Mouse (Mus musculus): Measurements from ENCODE around the gene Sema4d.

Gene Sema4d

GRCm38 (mm10) chr13:51793425-51793891 lies at the start of gene Sema4d:
Gene Sema4d, minus strand, starts transcription at chr13:51793747.
- 2% methylated on average over 44 of the region's 52 CpGs for WGBS

DNA sequence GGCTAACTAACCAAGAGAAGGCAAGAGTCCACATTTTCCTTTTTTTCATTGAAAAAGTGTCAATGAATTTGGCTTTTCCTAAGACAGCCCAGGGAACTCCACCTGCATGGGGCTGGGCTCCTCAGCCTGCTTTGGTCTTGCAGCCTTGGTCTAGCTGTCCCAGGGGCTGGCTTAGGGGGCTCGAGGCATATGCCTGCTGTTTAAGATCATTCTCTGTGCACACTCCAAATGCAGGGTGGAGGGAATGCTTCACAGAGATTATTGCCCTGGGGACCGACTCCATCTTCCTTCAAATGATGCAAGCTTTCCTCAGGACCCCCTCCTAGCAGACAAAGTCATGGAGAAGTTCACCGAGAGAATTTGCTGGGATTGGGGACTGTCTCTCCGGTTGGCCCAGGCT lies 49.8 kb upstream of the Sema4d start:
- WGBS, result 84% methylated on average over 4 of the region's 4 CpGs

DNA sequence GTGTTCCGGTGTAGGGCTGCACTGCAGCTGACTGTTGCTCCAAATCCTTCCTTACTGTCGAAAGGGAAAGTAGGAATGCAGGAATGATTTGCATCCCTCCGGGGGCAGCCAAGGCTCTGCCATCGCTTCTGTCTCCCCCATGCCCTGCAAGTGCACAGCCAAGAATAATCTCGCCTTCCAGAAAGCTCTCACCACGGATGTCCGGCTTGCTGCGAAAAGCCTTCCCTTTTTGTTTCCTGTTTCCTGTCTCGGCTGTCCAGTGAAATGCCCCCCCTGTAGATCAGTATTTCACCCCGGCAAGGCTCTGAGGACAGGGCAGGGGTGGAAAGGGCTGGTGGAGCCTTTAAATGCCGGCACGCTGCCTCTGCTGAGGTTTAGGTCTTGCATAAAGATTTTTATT lies 49.2 kb upstream of the Sema4d start:
- 34% methylated on average over 12 of the region's 12 CpGs for WGBS

GRCm38 (mm10) chr13:51842191-51842590 lies 48.6 kb upstream of the Sema4d start:
- WGBS, result 36% methylated on average over 5 of the region's 5 CpGs

DNA sequence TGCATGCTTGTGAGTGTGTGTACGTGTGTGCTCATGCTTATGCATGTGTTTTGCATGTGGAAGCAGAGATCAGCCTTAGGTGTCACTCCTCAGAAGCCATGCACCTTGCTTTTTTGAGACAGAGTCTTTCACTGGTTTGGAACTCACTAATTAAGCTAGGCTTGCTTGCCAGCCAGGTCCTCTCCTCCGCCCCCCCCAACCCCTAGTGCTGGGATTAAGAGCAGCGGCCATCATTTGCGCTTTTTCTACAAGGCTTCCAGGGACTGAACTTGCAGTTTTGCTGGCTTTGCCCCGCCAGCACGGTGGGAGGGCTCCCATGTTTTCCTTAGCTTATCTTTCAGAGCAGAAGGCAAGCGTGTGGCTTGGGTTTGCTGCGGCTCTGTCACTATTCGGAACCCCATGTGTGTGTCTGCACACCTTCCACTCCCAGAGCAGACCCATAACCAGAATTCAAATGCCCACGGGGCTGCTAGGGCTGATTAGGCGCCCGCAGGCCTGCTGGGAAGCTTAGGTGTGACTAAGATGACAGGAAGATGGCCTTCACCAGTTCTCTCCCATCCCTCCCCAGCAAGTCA lies 48.1 kb upstream of the Sema4d start:
- WGBS, result 63% methylated on average over 12 of the region's 12 CpGs

GRCm38 (mm10) chr13:51840702-51841101 lies 47.2 kb upstream of the Sema4d start:
- WGBS, result 69% methylated on average over 6 of the region's 6 CpGs

DNA sequence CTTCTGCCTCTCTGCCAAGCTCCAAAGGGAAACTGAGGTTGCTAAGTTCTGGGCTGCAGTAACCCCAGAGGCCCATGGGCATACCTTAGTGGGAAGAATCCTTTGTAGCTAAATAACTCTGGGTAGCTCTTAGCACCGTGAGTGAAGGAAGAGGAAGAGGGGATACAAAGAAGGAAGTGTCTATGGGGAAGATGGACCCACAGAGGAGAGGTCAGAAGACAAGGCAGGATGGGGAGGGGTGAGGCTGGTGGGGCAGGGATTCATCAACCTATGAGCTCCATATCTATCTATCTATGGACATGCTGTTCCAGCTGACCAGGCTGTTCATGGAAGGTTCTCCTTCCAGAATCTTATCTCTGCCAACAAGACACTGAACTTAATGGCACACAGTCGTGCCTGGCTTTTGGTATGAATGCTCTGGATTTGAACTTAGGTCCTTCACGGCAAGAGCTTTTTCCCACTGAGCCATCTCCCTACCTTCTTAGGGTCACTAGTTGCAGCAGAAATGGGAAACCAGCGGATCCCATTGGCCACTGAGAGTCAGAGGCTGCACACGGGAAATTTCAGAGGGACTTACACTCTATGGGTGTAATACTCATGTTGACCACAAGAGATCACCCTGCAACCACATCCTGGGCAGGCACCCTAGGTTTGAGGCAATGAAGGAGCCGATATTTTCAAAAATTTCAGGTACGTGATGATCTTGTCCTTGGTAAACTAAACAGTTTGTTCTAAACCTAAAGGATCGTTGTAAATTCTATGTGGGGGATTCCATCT lies 45.9 kb upstream of the Sema4d start:
- 17% methylated on average over 8 of the region's 8 CpGs for WGBS

DNA sequence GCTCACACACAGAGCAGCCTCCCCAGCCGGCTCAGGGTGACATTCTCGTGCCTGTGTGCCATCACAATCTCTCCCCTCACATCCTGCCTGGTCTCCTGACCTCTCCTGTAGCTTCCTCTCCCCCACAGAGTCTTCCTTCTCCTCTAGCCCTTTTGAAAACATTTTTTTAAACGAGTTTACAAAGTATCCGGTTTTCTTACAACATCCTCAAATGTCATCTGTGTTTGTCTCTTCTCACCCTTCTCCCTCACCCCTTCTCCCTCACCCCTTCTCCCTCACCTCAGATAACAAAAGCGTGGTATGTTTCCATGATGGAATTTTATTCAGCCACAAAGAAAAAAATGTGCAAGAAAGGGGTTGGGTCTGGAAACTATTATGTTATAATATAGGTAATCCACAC lies 43.9 kb upstream of the Sema4d start:
- 57% methylated on average over 5 of the region's 5 CpGs for WGBS

DNA sequence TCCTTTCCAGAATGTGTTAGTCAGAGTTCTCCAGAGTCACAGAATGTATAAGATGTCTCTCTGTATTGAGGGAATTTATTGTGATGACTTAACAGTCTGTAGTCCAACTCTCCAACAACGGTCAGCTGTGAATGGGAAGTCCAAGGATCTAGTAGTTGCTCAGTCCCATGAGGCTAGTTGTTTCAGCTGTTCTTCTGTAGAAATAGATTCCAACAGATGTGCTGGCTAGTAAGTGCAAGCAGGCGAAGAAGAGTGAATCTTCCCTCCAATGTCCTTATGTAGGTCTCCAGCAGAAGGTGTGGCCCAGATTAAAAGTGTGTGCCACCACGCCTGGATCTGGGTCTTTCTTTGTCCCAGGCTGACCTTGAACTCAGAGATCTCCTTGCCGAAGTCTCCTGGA lies 41.7 kb upstream of the Sema4d start:
- WGBS, result 92% methylated on average over 4 of the region's 4 CpGs

GRCm38 (mm10) chr13:51834520-51834919 lies 41.0 kb upstream of the Sema4d start:
- 80% methylated on average over 2 of the region's 2 CpGs for WGBS

GRCm38 (mm10) chr13:51834024-51834423 lies 40.5 kb upstream of the Sema4d start:
- 81% methylated on average over 8 of the region's 8 CpGs for WGBS

GRCm38 (mm10) chr13:51833611-51834010 lies 40.1 kb upstream of the Sema4d start:
- WGBS, result 81% methylated on average over 2 of the region's 2 CpGs

- WGBS, result 85% methylated on average over 6 of the region's 6 CpGs
These were observed 38.9 kb upstream of the Sema4d start for GRCm38 (mm10) chr13:51832491-51832890.

DNA sequence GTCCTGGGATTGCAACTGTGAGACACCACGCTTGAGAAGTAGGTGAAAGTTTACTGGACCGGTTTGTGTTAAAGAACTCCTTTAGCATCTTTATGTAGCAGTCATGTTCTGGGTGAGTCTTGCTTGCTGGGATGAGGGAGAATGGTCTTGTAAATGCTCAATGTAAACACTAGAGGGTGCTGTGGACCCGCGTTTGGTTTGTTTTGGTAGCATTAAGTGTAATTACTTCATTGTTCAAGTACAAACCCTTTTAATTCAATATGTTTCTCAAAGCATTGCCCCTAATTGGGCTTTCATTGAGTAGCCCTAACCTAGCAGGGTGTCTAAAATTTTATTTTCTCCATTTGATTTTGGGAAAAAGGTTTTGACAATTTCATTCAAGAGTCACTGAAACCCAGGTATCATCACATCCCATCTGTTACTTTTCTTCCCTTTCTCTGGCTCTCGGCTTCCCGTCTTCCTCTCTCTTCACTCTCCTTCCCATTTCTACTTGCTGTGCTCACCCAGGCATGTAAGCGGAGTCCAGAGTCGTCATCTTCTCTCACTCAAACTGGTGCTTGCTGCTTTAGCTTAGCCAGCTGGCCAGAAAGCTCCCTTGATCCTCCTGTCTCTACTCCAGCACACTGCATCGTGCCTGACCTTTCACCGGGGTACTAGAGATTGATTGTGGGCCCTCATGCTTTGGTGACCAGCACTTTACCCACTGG lies 37.4 kb upstream of the Sema4d start:
- 29% methylated on average over 10 of the region's 10 CpGs for WGBS

DNA sequence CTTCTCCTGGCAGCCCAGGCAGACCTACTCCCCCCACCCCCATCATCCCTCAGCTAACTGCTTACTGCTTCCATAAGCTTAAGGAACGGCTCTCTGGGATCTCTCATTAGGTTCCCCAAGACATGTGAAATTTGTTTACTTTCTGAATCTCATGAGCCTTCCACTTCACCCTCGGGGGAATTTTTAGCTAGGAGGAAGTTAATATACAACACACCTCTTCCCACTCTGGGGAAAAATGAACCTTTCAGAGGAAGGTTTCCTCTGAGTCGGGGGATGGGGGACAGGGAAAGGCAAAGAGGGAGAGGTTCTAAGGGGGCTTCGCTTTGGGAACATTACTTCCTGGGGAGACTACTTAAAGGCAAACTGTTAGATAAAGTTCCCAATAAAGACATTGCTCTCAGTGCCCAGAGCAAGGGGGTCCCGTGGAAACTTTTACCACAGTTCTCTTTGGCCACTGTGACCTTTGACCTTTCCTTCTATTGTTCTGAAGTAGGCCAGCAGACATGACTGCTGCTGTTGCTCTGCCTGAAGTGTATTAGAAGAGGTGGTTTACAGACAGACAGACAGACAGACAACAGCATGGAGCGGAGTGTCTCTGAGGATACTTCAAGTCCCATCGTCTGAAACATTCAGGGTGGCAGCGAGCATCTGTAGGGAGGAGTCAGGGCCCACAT lies 30.4 kb upstream of the Sema4d start:
- 68% methylated on average over 8 of the region's 8 CpGs for WGBS

GRCm38 (mm10) chr13:51821988-51822387 lies 28.4 kb upstream of the Sema4d start:
- WGBS, result 71% methylated on average over 3 of the region's 3 CpGs

DNA sequence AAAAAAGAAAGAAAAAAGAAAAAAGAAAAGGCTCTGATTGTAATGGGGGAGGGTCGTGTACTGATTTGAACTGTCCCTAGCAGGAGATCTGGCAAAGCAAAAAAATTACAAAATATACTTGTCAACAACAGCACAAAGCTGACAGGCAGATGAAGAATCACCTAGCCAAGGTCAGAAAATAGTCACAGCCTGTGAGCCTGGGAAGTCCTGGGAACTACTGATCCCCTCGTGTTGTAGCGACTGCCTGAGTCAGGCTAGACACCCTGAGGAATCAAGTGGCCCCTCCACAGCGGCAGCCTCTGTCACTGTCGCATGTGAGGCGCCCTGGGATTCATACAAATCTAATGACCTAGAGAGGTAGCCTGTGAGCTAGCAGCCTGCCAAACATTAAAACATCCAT lies 25.8 kb upstream of the Sema4d start:
- WGBS, result 88% methylated on average over 6 of the region's 6 CpGs

- WGBS, result 64% methylated on average over 3 of the region's 3 CpGs
These were observed 25.4 kb upstream of the Sema4d start for GRCm38 (mm10) chr13:51818944-51819326.

DNA sequence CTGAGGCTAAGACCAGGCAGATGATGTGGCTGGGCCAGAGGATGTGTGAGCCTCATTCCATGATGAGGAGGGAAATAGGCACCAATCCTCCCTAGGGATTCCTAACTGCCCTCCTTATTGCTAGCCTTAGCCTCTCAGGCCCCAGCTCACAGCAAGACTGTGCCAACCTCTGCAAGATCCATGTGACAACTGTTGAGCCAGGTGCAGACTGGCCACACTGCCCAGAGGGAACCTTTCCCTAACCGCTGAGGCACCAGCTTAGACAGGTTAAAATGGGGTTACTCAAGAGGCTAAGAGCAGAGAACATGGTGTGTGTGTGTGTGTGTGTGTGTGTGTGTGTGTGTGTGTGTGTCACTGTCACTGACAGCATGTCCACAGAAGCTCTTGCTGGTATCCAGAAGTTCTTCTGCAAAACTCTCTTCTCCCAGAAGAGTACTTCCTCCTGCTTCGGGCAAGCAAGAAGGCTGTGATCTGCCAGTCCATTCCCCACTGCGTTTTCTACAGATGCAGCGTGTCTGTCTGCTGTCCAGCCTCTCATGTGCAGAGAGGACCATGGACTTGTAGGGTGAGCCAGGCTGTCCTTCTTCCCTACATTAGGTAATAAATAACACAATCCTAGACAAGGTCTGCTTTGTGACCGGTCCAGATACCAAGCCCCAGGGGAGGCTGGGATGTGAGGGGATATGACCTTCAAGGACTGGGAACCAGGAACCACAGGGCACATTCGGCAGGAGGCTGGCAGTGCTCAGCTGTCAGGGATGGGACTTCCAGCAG lies 24.8 kb upstream of the Sema4d start:
- 67% methylated on average over 6 of the region's 6 CpGs for WGBS

GRCm38 (mm10) chr13:51816559-51817041 lies 23.1 kb upstream of the Sema4d start:
- 43% methylated on average over 5 of the region's 5 CpGs for WGBS

- 56% methylated on average over 9 of the region's 9 CpGs for WGBS
These were observed 22.4 kb upstream of the Sema4d start for GRCm38 (mm10) chr13:51815865-51816504.
